Mouse (Mus musculus): ENCODE results near the gene Ccdc146.

Gene Ccdc146

GRCm38 (mm10) chr5:21264352-21265021 is 160.0 kb downstream of the Ccdc146 start:
- no peak for DNase-seq (ENCODE audit: low spot score in 2 of 2)

GRCm38 (mm10) chr5:21263202-21264055 is 161.0 kb downstream of the Ccdc146 start:
- peak; percentile 29 to 64 for DNase-seq (ENCODE audit: low spot score in 2 of 2)

DNA sequence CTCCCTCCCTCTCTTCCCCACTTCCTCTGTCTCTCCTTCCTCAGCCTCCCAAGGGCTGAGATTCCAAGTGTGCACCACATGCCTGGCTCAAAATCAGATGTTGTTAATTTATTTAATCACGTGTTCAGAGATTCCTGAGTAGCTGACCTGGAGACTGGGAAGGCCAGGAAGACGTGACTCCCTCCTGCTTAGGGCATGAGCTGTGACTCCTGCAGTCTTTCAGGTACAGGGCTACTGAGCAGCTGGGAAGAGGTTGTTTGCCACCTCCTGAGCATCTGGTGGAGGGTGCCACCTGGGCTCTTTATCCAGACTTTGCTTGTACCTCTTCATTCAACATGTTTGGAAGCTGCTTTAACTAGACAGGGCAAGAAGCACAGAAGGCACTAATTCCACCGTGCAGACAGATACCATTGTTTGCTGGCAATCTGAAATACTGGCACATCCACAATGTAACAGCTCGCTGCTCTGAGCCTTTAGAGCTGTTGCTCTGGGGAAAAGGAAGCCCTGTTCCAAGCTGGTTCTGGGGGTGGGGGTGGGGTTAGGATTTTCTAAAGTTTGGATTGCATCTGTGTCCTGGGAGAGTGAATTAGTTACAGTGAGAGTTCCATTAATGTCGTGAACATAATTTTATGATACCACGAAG is 163.2 kb downstream of the Ccdc146 start:
- DNase-seq (ENCODE audit: low spot score in 2 of 2): no peak

- DNase-seq (ENCODE audit: low spot score in 2 of 2): no peak
Observed at GRCm38 (mm10) chr5:21260746-21261145, 163.7 kb downstream of the Ccdc146 start.

- DNase-seq (ENCODE audit: low spot score in 2 of 2): peak in 1 of 2 experiments; percentile 17
Observed at GRCm38 (mm10) chr5:21257806-21258205, 166.7 kb downstream of the Ccdc146 start.

DNA sequence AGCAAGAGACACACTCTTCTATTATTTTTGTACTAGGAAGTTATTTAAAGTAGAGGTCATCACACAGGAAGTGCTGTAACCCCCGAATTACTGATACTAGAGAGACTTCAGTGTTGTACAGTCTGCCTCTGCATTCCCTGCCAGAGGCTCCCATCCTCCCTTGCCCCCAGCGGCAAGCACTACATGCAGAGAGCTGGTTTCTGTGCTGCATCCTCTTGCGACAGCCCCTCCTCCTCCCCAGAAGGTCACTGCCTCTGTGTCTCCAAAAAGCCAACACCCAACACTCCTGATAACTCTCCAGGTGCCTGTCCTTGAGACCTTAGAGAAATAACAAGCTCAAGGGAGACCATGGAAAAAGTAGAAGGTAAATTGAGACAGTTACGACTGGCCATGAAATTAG is 167.4 kb downstream of the Ccdc146 start:
- no peak for DNase-seq (ENCODE audit: low spot score in 2 of 2)

GRCm38 (mm10) chr5:21255551-21256132 is 168.8 kb downstream of the Ccdc146 start:
- peak; percentile 78 to 86 for DNase-seq (ENCODE audit: low spot score in 2 of 2)

DNA sequence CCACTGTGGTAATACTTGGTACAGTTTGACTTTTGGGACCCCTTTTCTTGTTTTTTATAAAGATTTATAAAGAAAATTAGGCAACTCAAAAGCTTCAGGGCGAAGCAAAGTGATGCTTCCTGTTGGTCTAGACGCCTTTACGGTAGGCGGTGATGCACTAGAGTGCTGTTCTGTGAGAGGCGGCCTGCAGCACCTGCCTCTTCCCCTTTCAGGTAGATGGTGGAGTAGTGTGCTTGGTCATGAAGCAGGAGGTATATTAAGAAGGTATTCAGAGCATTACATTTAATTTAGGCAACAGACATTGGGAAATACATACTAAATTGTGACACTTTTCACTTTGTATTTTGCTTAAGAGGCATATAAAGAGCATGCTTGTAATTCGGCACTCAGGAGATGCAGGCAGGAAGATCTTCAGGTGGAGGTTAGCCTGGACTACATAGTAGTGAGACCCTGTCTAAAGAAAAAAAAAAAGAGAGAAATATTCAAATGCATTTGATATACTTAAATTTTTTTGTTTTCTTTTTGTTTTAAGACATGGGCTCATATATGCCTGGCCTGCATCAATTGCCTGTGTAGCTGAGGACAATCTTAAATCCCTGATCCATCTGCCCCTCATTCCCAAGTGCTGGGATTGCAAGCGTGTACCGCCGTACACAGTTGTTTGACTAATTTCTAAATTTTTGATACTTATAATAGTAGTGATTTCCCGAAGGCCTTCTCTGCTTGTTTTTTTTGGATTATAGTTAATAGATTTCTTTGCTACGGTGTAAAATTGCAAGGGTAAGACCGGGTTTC is 169.5 kb downstream of the Ccdc146 start:
- DNase-seq (ENCODE audit: low spot score in 2 of 2): peak in 1 of 2 experiments; percentile 46

DNA sequence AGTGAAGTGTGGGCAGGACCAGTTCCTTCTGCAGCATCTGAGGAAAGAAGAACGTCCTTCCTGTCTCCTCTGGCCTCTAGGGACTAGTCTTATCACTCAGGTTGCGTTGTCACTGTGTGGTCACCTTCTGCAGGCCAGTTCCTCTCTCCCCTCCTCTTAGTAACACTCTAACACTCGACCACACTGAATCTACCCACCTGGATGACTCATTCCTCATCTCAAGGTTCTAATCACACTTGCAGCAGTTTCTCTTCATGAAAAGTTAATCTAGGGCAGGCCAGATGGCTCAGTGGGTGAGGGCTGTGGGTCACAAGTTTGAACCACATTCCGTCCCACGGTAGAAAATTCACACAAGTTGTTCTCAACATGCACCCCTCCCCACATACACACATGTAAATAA is 175.6 kb downstream of the Ccdc146 start:
- peak; percentile 80 to 92 for DNase-seq (ENCODE audit: low spot score in 2 of 2)

DNA sequence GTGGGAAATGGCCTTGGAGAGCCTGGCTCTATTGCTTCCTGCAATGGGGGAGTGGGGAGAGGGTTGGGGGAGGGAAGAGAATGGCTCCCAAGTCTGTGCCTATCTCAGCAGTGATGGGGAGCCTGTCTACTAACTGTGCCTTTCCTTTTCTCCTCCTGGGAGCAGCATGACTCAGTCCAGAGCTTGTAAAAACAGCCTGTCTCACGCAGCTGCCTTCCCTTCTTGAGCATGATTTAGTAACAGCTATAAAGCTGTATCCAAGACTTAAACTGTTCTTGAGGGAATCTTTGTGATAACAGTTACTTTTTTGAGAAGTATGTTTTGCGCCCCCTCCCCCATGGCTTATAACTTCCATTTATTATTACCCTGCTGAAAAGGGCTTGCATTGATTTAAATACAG is 176.6 kb downstream of the Ccdc146 start:
- DNase-seq (ENCODE audit: low spot score in 2 of 2): no peak

DNA sequence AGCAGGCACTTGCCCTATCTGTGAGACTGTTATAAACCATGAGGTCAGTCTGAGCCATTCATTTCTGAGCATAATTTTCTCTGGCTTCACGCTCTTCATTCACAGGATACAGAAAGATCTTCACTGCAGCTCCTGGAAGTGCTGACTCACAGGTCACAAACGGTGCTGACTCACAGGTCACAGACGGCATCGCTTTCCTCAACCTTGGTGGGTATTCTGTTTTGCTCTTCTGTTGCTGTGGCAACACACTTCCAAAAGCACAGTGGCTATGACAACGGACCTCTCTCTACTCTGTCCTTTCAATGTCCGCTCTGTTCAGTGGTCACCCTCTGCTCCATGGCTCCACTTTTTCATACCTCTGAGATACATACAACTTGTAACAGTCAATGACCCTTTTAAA is 177.7 kb downstream of the Ccdc146 start:
- DNase-seq (ENCODE audit: low spot score in 2 of 2): peak in 1 of 2 experiments; percentile 52

GRCm38 (mm10) chr5:21245241-21245640 is 179.2 kb downstream of the Ccdc146 start:
- DNase-seq (ENCODE audit: low spot score in 2 of 2): no peak

DNA sequence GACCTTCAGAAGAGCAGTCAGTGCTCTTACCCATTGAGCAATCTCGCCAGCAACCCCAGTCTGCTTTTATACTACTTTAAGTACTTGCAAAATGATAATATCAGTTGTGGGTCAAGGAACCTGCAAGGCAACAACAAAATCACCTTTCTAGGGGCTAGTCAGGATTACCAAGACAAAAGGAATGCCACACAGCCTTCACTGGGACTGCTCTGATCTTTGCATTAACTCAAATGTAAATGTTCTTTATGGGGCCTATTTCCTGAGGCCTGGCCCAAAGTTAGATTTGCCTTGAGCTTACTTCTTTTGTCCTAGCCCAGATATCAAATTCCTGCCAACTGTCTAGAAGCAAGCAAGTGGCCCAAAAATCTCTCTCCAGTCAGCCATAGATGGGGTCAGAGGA is 179.9 kb downstream of the Ccdc146 start:
- DNase-seq (ENCODE audit: low spot score in 2 of 2): no peak

Measured in natural killer cell, adult 2 months (primary cell).